Mouse (Mus musculus): ENCODE measurements around the gene Hist1h2aa. TPM values are rescaled to one million over a fixed set of nuclear protein-coding genes. Genes with fewer than 3 reads are reported as not detected.
A peak's percentile ranks its signal among the peaks of the same experiment; 100 is the strongest.

Hist1h2aa gene
- total and polyA plus RNA-seq, 3 experiments = not detected

DNA sequence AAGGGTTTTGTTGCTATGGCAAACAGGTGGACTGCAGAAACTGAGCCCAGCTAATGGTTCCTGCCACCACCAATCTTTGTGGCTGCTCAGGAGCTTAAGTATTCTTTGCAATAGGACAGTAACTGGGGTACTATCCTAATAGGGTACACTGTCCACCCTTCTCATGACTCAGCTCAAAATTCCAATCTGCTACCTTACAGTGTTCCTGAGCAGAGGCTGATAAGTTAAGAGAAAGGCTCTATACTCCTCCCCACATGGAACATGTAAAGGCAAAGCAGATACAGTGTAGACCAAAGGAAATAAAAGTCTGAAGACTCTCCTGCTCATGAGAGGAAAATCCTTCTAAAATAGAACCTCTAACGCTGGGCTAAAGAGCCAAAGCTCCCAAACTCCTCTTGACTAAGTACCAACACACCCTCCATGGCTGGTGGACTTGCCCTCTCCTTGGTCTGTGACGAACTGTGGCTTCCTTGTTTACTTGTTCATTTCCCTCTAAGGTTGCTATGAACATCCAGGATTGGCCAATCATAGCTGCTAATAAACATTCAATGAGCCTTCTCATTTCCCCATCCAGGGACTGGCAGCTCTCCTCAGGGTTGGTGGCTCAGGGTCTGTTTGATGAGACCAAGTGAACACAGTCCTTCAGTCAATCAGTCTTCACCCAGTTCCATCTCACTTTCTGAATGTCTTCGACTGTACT is 47.1 kb upstream of the Hist1h2aa start:
- Histone ChIP-seq H3K79me2 (replicated peaks; ENCODE audit: control insufficient read depth, extremely low read depth, insufficient read depth, poor library complexity, severe bottlenecking) (no peaks in the 10 kb centered on the region), H3K9me3 (replicated peaks; ENCODE audit: low read length) (no peaks in the 10 kb centered on the region), H3K4me3 (replicated peaks in 1 of 3; ENCODE audit: low read depth in 2 of 3, low read length in 2 of 3, poor library complexity in 1 of 3) (no peak overlapping the region), H3K4me2 (ENCODE audit: insufficient read depth, low read depth, poor library complexity, severe bottlenecking) (no peak overlapping the region), H3K4me1 (ENCODE audit: control insufficient read depth in 1 of 2, insufficient read depth in 2 of 2) (no peaks in the 10 kb centered on the region; a peak in 1 of 4 replicates), H3K9ac (ENCODE audit: insufficient read depth, low read depth) (no peak overlapping the region), H3K27ac (ENCODE audit: insufficient read depth, low read depth) (no peak overlapping the region), H3K36me3 (replicated peaks in 1 of 2; ENCODE audit: control insufficient read depth in 1 of 2, insufficient read depth in 1 of 2, low read length in 1 of 2) (no peaks in the 10 kb centered on the region), H3K27me3 (replicated peaks) (no peaks in the 10 kb centered on the region)
- TF ChIP-seq CHD2 (IDR thresholded peaks at IDR 0.05; ENCODE audit: low read length) = no peak
- no peak for TF ChIP-seq IRF4 (IDR thresholded peaks at IDR 0.05; ENCODE audit: low read depth, low read length)
- dilution Hi-C loops (cut with MboI; ENCODE audit: extremely low pct_ligation_motif_present, extremely low pct_unique_long_range_greater_than_20kb, low sequenced_read_pairs) = no loop called here
- in situ Hi-C loops (cut with MboI; ENCODE audit: low pct_ligation_motif_present, low pct_unique_long_range_greater_than_20kb, low sequenced_read_pairs) = no loop called here
- DNase-seq (ENCODE audit: extremely low read depth) = no peak

GRCm38 (mm10) chr13:23889011-23889605 is 45.2 kb upstream of the Hist1h2aa start:
- DNase-seq (ENCODE audit: extremely low read depth) = no peak
- Histone ChIP-seq H3K27me3 (replicated peaks) (no peaks in the 10 kb centered on the region), H3K4me2 (ENCODE audit: insufficient read depth, low read depth, poor library complexity, severe bottlenecking) (no peak overlapping the region), H3K79me2 (replicated peaks; ENCODE audit: control insufficient read depth, extremely low read depth, insufficient read depth, poor library complexity, severe bottlenecking) (no peaks in the 10 kb centered on the region), H3K36me3 (replicated peaks in 1 of 2; ENCODE audit: control insufficient read depth in 1 of 2, insufficient read depth in 1 of 2, low read length in 1 of 2) (no peaks in the 10 kb centered on the region), H3K9ac (ENCODE audit: insufficient read depth, low read depth) (no peak overlapping the region), H3K4me3 (replicated peaks in 1 of 3; ENCODE audit: low read depth in 2 of 3, low read length in 2 of 3, poor library complexity in 1 of 3) (no peak overlapping the region), H3K4me1 (ENCODE audit: control insufficient read depth in 1 of 2, insufficient read depth in 2 of 2) (no peaks in the 10 kb centered on the region; a peak in 1 of 4 replicates), H3K27ac (ENCODE audit: insufficient read depth, low read depth) (no peak overlapping the region), H3K9me3 (replicated peaks; ENCODE audit: low read length) (no peaks in the 10 kb centered on the region)
- in situ Hi-C loops (cut with MboI; ENCODE audit: low pct_ligation_motif_present, low pct_unique_long_range_greater_than_20kb, low sequenced_read_pairs) (no loop called here), dilution Hi-C loops (cut with MboI; ENCODE audit: extremely low pct_ligation_motif_present, extremely low pct_unique_long_range_greater_than_20kb, low sequenced_read_pairs) (no loop called here)
- TF ChIP-seq BHLHE40 (IDR thresholded peaks at IDR 0.05; ENCODE audit: low read depth, low read length) (peak; percentile 12; the same call in 1 of the 2 replicates), RCOR1 (conservative IDR thresholded peaks at IDR 0.05; ENCODE audit: low read depth, low read length) (no peak)

DNA sequence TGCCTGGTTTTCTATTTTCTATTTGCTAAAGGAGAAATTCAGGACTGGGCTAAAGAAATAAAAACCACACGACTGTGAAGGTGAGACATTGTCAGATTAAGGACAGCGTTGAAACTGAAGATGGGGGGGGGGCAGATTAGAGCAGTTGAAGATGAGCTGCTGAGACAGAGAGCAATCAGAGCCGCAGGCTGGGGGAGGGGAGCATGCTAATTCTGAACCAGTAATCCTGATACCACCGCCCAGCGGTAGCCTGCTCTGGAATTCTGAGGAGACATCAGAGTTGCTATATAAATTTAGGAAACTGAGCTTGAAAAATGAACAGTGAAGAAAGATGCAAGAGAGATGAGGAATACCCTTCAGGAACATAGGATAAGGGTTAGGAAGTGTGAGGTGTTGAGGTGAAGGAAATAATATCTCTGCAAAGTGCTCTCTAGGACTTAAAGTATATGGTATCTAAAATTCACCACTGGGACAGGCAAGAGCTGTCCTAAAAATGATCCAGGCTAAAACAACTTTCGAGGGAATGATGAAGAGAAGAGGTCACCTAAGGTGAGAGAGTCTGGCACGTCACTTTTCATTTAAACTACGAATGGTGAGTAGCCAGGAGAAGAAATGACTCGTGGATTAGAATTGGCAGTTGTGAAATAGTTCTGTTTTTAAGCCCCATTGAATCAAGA is 41.5 kb upstream of the Hist1h2aa start:
- no peak overlapping the region for H3K9ac ChIP-seq (ENCODE audit: insufficient read depth, low read depth)
- TF ChIP-seq MEF2A (IDR thresholded peaks at IDR 0.05; ENCODE audit: borderline replicate concordance, low read depth, low read length) = no peak
- TF ChIP-seq JUN (IDR thresholded peaks at IDR 0.05; ENCODE audit: insufficient read depth, low read depth, low read length) = no peak
- no peak for TF ChIP-seq ZC3H11A (IDR thresholded peaks at IDR 0.05; ENCODE audit: low read depth, low read length)
- TF ChIP-seq PAX5 (IDR thresholded peaks at IDR 0.05; ENCODE audit: low read length) = no peak
- TF ChIP-seq MYC (IDR thresholded peaks at IDR 0.05; ENCODE audit: low read depth, low read length) = no peak
- no peak for TF ChIP-seq NELFE (IDR thresholded peaks at IDR 0.05; ENCODE audit: low read depth, low read length)
- TF ChIP-seq MAFK (IDR thresholded peaks at IDR 0.05; ENCODE audit: insufficient replicate concordance, low read length) = no peak
- TF ChIP-seq BHLHE40 (IDR thresholded peaks at IDR 0.05; ENCODE audit: low read depth, low read length) = no peak
- TF ChIP-seq IRF4 (IDR thresholded peaks at IDR 0.05; ENCODE audit: low read depth, low read length) = no peak
- TF ChIP-seq POLR2AphosphoS2 (IDR thresholded peaks at IDR 0.05; ENCODE audit: low read depth, low read length) = no peak
- no peak for TF ChIP-seq ETS1 (conservative IDR thresholded peaks at IDR 0.05; ENCODE audit: low read depth, low read length)
- TF ChIP-seq NRF1 (IDR thresholded peaks at IDR 0.05; ENCODE audit: low read depth, low read length) = no peak
- TF ChIP-seq CHD2 (IDR thresholded peaks at IDR 0.05; ENCODE audit: low read length) = no peak
- TF ChIP-seq POLR2A (IDR thresholded peaks at IDR 0.05; ENCODE audit: low read depth, low read length) = no peak
- TF ChIP-seq TCF12 (IDR thresholded peaks at IDR 0.05; ENCODE audit: low read depth, low read length) = no peak
- no peak for TF ChIP-seq USF2 (conservative IDR thresholded peaks at IDR 0.05; ENCODE audit: low read depth, low read length)
- TF ChIP-seq JUND (conservative IDR thresholded peaks at IDR 0.05; ENCODE audit: low read depth, low read length) = no peak
- TF ChIP-seq ZNF384 (IDR thresholded peaks at IDR 0.05; ENCODE audit: low read depth, low read length) = no peak
- no peak for TF ChIP-seq MXI1 (IDR thresholded peaks at IDR 0.05; ENCODE audit: low read depth, low read length)
- no peak for TF ChIP-seq GABPA (IDR thresholded peaks at IDR 0.05; ENCODE audit: insufficient replicate concordance, low read depth, low read length)
- no peak for DNase-seq (ENCODE audit: extremely low read depth)
- H3K79me2 ChIP-seq (replicated peaks; ENCODE audit: control insufficient read depth, extremely low read depth, insufficient read depth, poor library complexity, severe bottlenecking) = no peaks in the 10 kb centered on the region
- no peak overlapping the region for H3K27ac ChIP-seq (ENCODE audit: insufficient read depth, low read depth)
- dilution Hi-C loops (cut with MboI; ENCODE audit: extremely low pct_ligation_motif_present, extremely low pct_unique_long_range_greater_than_20kb, low sequenced_read_pairs) = no loop called here
- H3K4me3 ChIP-seq (replicated peaks in 1 of 3; ENCODE audit: low read depth in 2 of 3, low read length in 2 of 3, poor library complexity in 1 of 3) = no peak overlapping the region
- H3K4me1 ChIP-seq (ENCODE audit: control insufficient read depth in 1 of 2, insufficient read depth in 2 of 2) = no peaks in the 10 kb centered on the region; a peak in 1 of 4 replicates
- no peaks in the 10 kb centered on the region for H3K36me3 ChIP-seq (replicated peaks in 1 of 2; ENCODE audit: control insufficient read depth in 1 of 2, insufficient read depth in 1 of 2, low read length in 1 of 2)
- H3K4me2 ChIP-seq (ENCODE audit: insufficient read depth, low read depth, poor library complexity, severe bottlenecking) = no peak overlapping the region
- H3K27me3 ChIP-seq (replicated peaks) = no peaks in the 10 kb centered on the region
- no peaks in the 10 kb centered on the region for H3K9me3 ChIP-seq (replicated peaks; ENCODE audit: low read length)
- in situ Hi-C loops (cut with MboI; ENCODE audit: low pct_ligation_motif_present, low pct_unique_long_range_greater_than_20kb, low sequenced_read_pairs) = no loop called here

Data from CH12.LX (cell line).